Mouse (Mus musculus) CH12.LX (cell line): ENCODE data around the gene Jmjd1c.
A peak's percentile ranks its signal among the peaks of the same experiment; 100 is the strongest.

Experiments
- CTCF ChIP-seq, 2 experiments: IDR thresholded peaks in 1 of 2; conservative IDR thresholded peaks in 1 of 2; 2 replicates each; pipeline ENCODE4 v1.5.1; 2011 to 2012; ENCODE audit warnings: low read depth in 2 of 2, low read length in 2 of 2, improper control_type of control experiment in 1 of 2, inconsistent platforms in 1 of 2, mild to moderate bottlenecking in 1 of 2, moderate library complexity in 1 of 2
- E2F4 ChIP-seq: IDR thresholded peaks from 2 replicates; pipeline ENCODE4 v1.6.1; 2011; ENCODE audit warnings: low read depth, low read length, improper control_type of control experiment; ENCODE audit not compliant: insufficient replicate concordance
- ELF1 ChIP-seq: IDR thresholded peaks from 2 replicates; pipeline ENCODE4 v1.6.1; 2014; ENCODE audit warnings: low read depth, mild to moderate bottlenecking, inconsistent platforms, low read length, improper control_type of control experiment
- EP300 ChIP-seq: IDR thresholded peaks from 2 replicates; pipeline ENCODE4 v1.6.1; 2011; ENCODE audit warnings: low read length, improper control_type of control experiment
- HCFC1 ChIP-seq: IDR thresholded peaks from 2 replicates; pipeline ENCODE4 v1.6.1; 2012; ENCODE audit warnings: low read depth, mild to moderate bottlenecking, inconsistent platforms, low read length, improper control_type of control experiment
- MAX ChIP-seq: IDR thresholded peaks from 2 replicates; pipeline ENCODE4 v1.6.1; 2011; ENCODE audit warnings: low read length, improper control_type of control experiment
- MYC ChIP-seq: IDR thresholded peaks from 2 replicates; pipeline ENCODE4 v1.6.1; 2011; ENCODE audit warnings: low read depth, mild to moderate bottlenecking, improper control_type of control experiment, low read length
- NRF1 ChIP-seq: IDR thresholded peaks from 2 replicates; pipeline ENCODE4 v1.6.1; 2014; ENCODE audit warnings: low read depth, mild to moderate bottlenecking, inconsistent platforms, low read length, improper control_type of control experiment, moderate library complexity
- POLR2A ChIP-seq: IDR thresholded peaks from 2 replicates; pipeline ENCODE4 v1.6.1; 2011; ENCODE audit warnings: low read depth, mild to moderate bottlenecking, improper control_type of control experiment, low read length
- ZC3H11A ChIP-seq: IDR thresholded peaks from 2 replicates; pipeline ENCODE4 v1.6.1; 2012; ENCODE audit warnings: low read depth, mild to moderate bottlenecking, inconsistent platforms, low read length, improper control_type of control experiment
- ZMIZ1 ChIP-seq: IDR thresholded peaks from 2 replicates; pipeline ENCODE4 v1.6.1; 2012; ENCODE audit warnings: low read depth, mild to moderate bottlenecking, inconsistent platforms, low read length, improper control_type of control experiment

DNA sequence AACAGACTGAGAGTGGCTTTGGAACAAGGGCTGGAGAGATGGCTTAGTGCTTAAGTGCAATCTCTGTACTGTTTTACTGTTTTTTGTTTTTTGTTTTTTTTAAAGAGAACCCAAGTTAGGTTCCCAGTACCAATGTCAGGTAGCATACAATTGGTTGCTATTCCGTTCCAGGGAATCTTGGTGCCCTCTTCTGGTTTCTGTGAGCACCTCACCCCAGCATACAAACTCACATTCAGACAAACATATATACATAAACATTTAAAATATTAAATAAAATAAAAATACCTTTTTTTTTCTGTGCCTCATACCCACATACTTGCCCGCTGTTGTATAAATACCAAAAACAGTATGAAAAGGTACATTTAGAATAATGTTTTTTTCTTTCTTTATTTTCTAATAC lies 38.4 kb downstream of the Jmjd1c start:
- TF ChIP-seq MAX (no peak), CTCF (conservative IDR thresholded peaks at IDR 0.05 in 1 of 2, IDR thresholded peaks at IDR 0.05 in 1 of 2; ENCODE audit: low read depth in 2 of 2, low read length in 2 of 2) (peak in 1 of 2 experiments; percentile 45; a peak in 2 of 4 replicates), ZMIZ1 (no peak), E2F4 (no peak), HCFC1 (no peak), ELF1 (no peak), MYC (no peak), ZC3H11A (no peak), NRF1 (no peak), POLR2A (no peak), EP300 (no peak)
